Mouse (Mus musculus) forebrain, embryonic 10.5 days (tissue): ENCODE data around the gene Tprn. TPM values are rescaled to one million over a fixed set of nuclear protein-coding genes. Genes with fewer than 3 reads are reported as not detected.

Experiments
- DNase-seq: peaks from one replicate; pipeline ENCODE4 v3.0.0-alpha.2; 2017; ENCODE audit warnings: low spot score; ENCODE audit errors: extremely low spot score
- H3K27ac ChIP-seq: fragments of 300-500 bp; sonication (generic); 2 replicates; pipeline ENCODE4 v1.5.1; 2016; ENCODE audit warnings: mild to moderate bottlenecking
- H3K27me3 ChIP-seq: fragments of 300-500 bp; sonication (generic); 2 replicates; pipeline ENCODE4 v1.6.1; 2016; ENCODE audit warnings: mild to moderate bottlenecking; ENCODE audit not compliant: poor library complexity, severe bottlenecking
- H3K36me3 ChIP-seq: fragments of 300-500 bp; sonication (generic); replicated peaks from 2 replicates; pipeline ENCODE4 v1.6.1; 2016; ENCODE audit warnings: mild to moderate bottlenecking, moderate library complexity
- H3K4me1 ChIP-seq: fragments of 300-500 bp; sonication (generic); 2 replicates; pipeline ENCODE4 v1.6.1; 2016
- H3K4me3 ChIP-seq: fragments of 300-500 bp; sonication (generic); 2 replicates; pipeline ENCODE4 v1.5.1; 2016; ENCODE audit warnings: mild to moderate bottlenecking, moderate library complexity
- H3K9me3 ChIP-seq: fragments of 300-500 bp; sonication (generic); 2 replicates; pipeline ENCODE4 v1.6.1; 2016; ENCODE audit warnings: mild to moderate bottlenecking, moderate library complexity
- WGBS: fragments of 180-500 bp; shearing (Covaris S2); methylation state at CpG from one replicate; pipeline ENCODE4 v1.1.7; 2016; 5-methylcytosine and 5-hydroxymethylcytosine counted together
- polyA plus RNA-seq: library from polyadenylated mRNA; unstranded; fragments of >200 nt; fragmentation: Nextera tagmentation; extraction: Ambion mirVana; gene quantifications from 2 replicates; pipeline ENCODE4 v1.2.1, GENCODE M21; 2016

Tprn gene
- polyA plus RNA-seq, 1 experiment from 2014 or later, result 6.5 TPM

GRCm38 (mm10) chr2:25292856-25293255 is 30.4 kb downstream of the Tprn start:
- peak; percentile 82 for DNase-seq
- peak overlapping the region; percentile 42; the same call in 1 of the 2 replicates for H3K4me3 ChIP-seq
- no peaks in the 10 kb centered on the region for H3K36me3 ChIP-seq
- no peaks in the 10 kb centered on the region for H3K9me3 ChIP-seq
- WGBS, result 0% methylated on average over 1 of the region's 1 CpGs
- H3K4me1 ChIP-seq, result peaks cover 33% of the 10 kb centered on the region
- no peak overlapping the region for H3K27ac ChIP-seq
- peaks cover 96% of the 10 kb centered on the region for H3K27me3 ChIP-seq

GRCm38 (mm10) chr2:25293706-25294105 is 31.3 kb downstream of the Tprn start:
- H3K4me1 ChIP-seq, result peaks cover 33% of the 10 kb centered on the region
- H3K36me3 ChIP-seq, result no peaks in the 10 kb centered on the region
- 78% methylated on average over 9 of the region's 9 CpGs for WGBS
- DNase-seq, result no peak
- no peaks in the 10 kb centered on the region for H3K9me3 ChIP-seq
- H3K27me3 ChIP-seq, result peaks cover 90% of the 10 kb centered on the region
- no peak overlapping the region for H3K4me3 ChIP-seq
- H3K27ac ChIP-seq, result no peak overlapping the region

- H3K36me3 ChIP-seq, result no peaks in the 10 kb centered on the region
- H3K27me3 ChIP-seq, result peaks cover 56% of the 10 kb centered on the region
- no peak for DNase-seq
- H3K27ac ChIP-seq, result no peak overlapping the region
- 80% methylated on average over 8 of the region's 8 CpGs for WGBS
- peaks cover 8% of the 10 kb centered on the region for H3K4me1 ChIP-seq
- H3K4me3 ChIP-seq, result no peak overlapping the region
- no peaks in the 10 kb centered on the region for H3K9me3 ChIP-seq
These were observed 34.7 kb downstream of the Tprn start for GRCm38 (mm10) chr2:25297093-25297492.

- Histone ChIP-seq H3K27me3 (peaks cover 52% of the 10 kb centered on the region), H3K9me3 (no peaks in the 10 kb centered on the region), H3K4me1 (no peaks in the 10 kb centered on the region), H3K36me3 (no peaks in the 10 kb centered on the region), H3K4me3 (no peak overlapping the region), H3K27ac (no peak overlapping the region)
- DNase-seq, result no peak
- WGBS, result 83% methylated on average over 10 of the region's 10 CpGs
These were observed 35.6 kb downstream of the Tprn start for GRCm38 (mm10) chr2:25298046-25298445.

- Histone ChIP-seq H3K36me3 (no peaks in the 10 kb centered on the region), H3K4me1 (peaks cover 17% of the 10 kb centered on the region), H3K4me3 (no peak overlapping the region), H3K27me3 (peaks cover 57% of the 10 kb centered on the region), H3K9me3 (no peaks in the 10 kb centered on the region), H3K27ac (no peak overlapping the region)
- WGBS, result 61% methylated on average over 3 of the region's 3 CpGs
- DNase-seq, result no peak
These were observed 41.0 kb downstream of the Tprn start for GRCm38 (mm10) chr2:25303452-25303851.

GRCm38 (mm10) chr2:25303931-25304656 is 41.7 kb downstream of the Tprn start:
- 80% methylated on average over 7 of the region's 7 CpGs for WGBS
- H3K27me3 ChIP-seq, result peaks cover 63% of the 10 kb centered on the region
- no peaks in the 10 kb centered on the region for H3K9me3 ChIP-seq
- H3K27ac ChIP-seq, result no peak overlapping the region
- peaks cover 17% of the 10 kb centered on the region for H3K4me1 ChIP-seq
- DNase-seq, result no peak
- H3K36me3 ChIP-seq, result no peaks in the 10 kb centered on the region
- H3K4me3 ChIP-seq, result peak overlapping the region; percentile 54; the same call in 1 of the 2 replicates

GRCm38 (mm10) chr2:25304657-25305541 is 42.5 kb downstream of the Tprn start:
- Histone ChIP-seq H3K27me3 (peaks cover 71% of the 10 kb centered on the region), H3K27ac (peak overlapping the region; percentile 72; the same call in 1 of the 2 replicates), H3K4me3 (peak overlapping the region; percentile 54), H3K4me1 (peaks cover 17% of the 10 kb centered on the region), H3K36me3 (no peaks in the 10 kb centered on the region), H3K9me3 (no peaks in the 10 kb centered on the region)
- WGBS, result 2% methylated on average over 43 of the region's 45 CpGs
- DNase-seq, result peak; percentile 71

GRCm38 (mm10) chr2:25305587-25306359 is 43.4 kb downstream of the Tprn start:
- Histone ChIP-seq H3K9me3 (no peaks in the 10 kb centered on the region), H3K4me1 (peaks cover 17% of the 10 kb centered on the region), H3K27ac (peak overlapping the region; percentile 72; the same call in 1 of the 2 replicates), H3K27me3 (peaks cover 80% of the 10 kb centered on the region), H3K4me3 (peak overlapping the region; percentile 54), H3K36me3 (no peaks in the 10 kb centered on the region)
- 50% methylated on average over 14 of the region's 14 CpGs for WGBS
- no peak for DNase-seq

GRCm38 (mm10) chr2:25310180-25310579 is 47.8 kb downstream of the Tprn start:
- Histone ChIP-seq H3K27me3 (peaks cover 100% of the 10 kb centered on the region), H3K4me3 (no peak overlapping the region), H3K27ac (no peak overlapping the region), H3K9me3 (no peaks in the 10 kb centered on the region), H3K4me1 (peaks cover 15% of the 10 kb centered on the region), H3K36me3 (no peaks in the 10 kb centered on the region)
- DNase-seq, result no peak
- 58% methylated on average over 10 of the region's 10 CpGs for WGBS

GRCm38 (mm10) chr2:25310969-25311368 is 48.6 kb downstream of the Tprn start:
- 1% methylated on average over 22 of the region's 22 CpGs for WGBS
- Histone ChIP-seq H3K4me3 (no peak overlapping the region), H3K4me1 (peaks cover 9% of the 10 kb centered on the region), H3K27me3 (peaks cover 99% of the 10 kb centered on the region), H3K9me3 (no peaks in the 10 kb centered on the region), H3K36me3 (no peaks in the 10 kb centered on the region), H3K27ac (no peak overlapping the region)
- DNase-seq, result no peak

GRCm38 (mm10) chr2:25311491-25311891 is 49.1 kb downstream of the Tprn start:
- Histone ChIP-seq H3K36me3 (no peaks in the 10 kb centered on the region), H3K27me3 (peaks cover 97% of the 10 kb centered on the region), H3K4me3 (no peak overlapping the region), H3K4me1 (peaks cover 9% of the 10 kb centered on the region), H3K27ac (no peak overlapping the region), H3K9me3 (no peaks in the 10 kb centered on the region)
- no peak for DNase-seq
- WGBS, result 6% methylated on average over 11 of the region's 11 CpGs

GRCm38 (mm10) chr2:25318119-25318966 is 55.9 kb downstream of the Tprn start:
- WGBS, result 6% methylated on average over 31 of the region's 31 CpGs
- H3K27ac ChIP-seq, result no peak overlapping the region
- peaks cover 10% of the 10 kb centered on the region for H3K4me1 ChIP-seq
- H3K36me3 ChIP-seq, result no peaks in the 10 kb centered on the region
- DNase-seq, result no peak
- H3K27me3 ChIP-seq, result peaks cover 82% of the 10 kb centered on the region
- peak overlapping the region; percentile 49 for H3K4me3 ChIP-seq
- H3K9me3 ChIP-seq, result no peaks in the 10 kb centered on the region
